Mouse (Mus musculus): ENCODE results near the gene Babam2.

- no peak for TF ChIP-seq EP300 (IDR thresholded peaks at IDR 0.05; ENCODE audit: low read depth)
- TF ChIP-seq CTCF (IDR thresholded peaks at IDR 0.05; ENCODE audit: low read depth): no peak
Measured at GRCm38 (mm10) chr5:31873328-31873727, 175.8 kb downstream of the Babam2 start.
